Mouse (Mus musculus): ENCODE measurements at regions not wholly inside any gene's neighbourhood (a gene's known extent, or its start where the extent isn't known, plus 50 kb on each side); places are given as distances from the start of the nearest gene placed in this dataset.

GRCm38 (mm10) chr13:84757896-84758567, 431.2 kb upstream of the Ccnh start:
- ChIA-PET POLR2A (no interaction called here), CTCF (interaction anchor here in 2 of 4 experiments (1.0 to 1.7 kb wide), 2 partner anchors 1033 to 1043 kb away, joined by 4 to 8 read pairs; no protein-coding TSS in a partner anchor)

GRCm38 (mm10) chr13:84758568-84758900, 430.7 kb upstream of the Ccnh start:
- CTCF ChIA-PET: interaction anchor here in 3 of 4 experiments (0.6 to 1.7 kb wide), 3 partner anchors 134 to 1043 kb away, joined by 4 to 8 read pairs (median 4); no protein-coding TSS in a partner anchor
- POLR2A ChIA-PET: no interaction called here

GRCm38 (mm10) chr13:84759061-84759460, 430.1 kb upstream of the Ccnh start:
- POLR2A ChIA-PET: no interaction called here
- CTCF ChIA-PET: interaction anchor here in 3 of 4 experiments (0.6 to 1.7 kb wide), 3 partner anchors 134 to 1044 kb away, joined by 4 to 8 read pairs (median 4); no protein-coding TSS in a partner anchor

- ChIA-PET POLR2A (no interaction called here), CTCF (no interaction called here)
Measured at GRCm38 (mm10) chr13:84760471-84760870, 428.7 kb upstream of the Ccnh start.

- CTCF ChIA-PET: no interaction called here
- POLR2A ChIA-PET: no interaction called here
Measured at GRCm38 (mm10) chr13:84760978-84761377, 428.2 kb upstream of the Ccnh start.

GRCm38 (mm10) chr13:84761821-84762220, 427.4 kb upstream of the Ccnh start:
- CTCF ChIA-PET: no interaction called here
- POLR2A ChIA-PET: no interaction called here

GRCm38 (mm10) chr13:84763916-84764315, 425.3 kb upstream of the Ccnh start:
- ChIA-PET POLR2A (no interaction called here), CTCF (no interaction called here)

GRCm38 (mm10) chr13:84771956-84772355, 417.3 kb upstream of the Ccnh start:
- ChIA-PET POLR2A (no interaction called here), CTCF (no interaction called here)

- ChIA-PET POLR2A (no interaction called here), CTCF (interaction anchor here in 1 of 4 experiments (0.6 kb wide), 1 partner anchor 18 kb away, joined by 4 read pairs; no protein-coding TSS in a partner anchor)
Measured at GRCm38 (mm10) chr13:84783017-84783937, 405.9 kb upstream of the Ccnh start.

- POLR2A ChIA-PET: interaction anchor here in 1 of 4 experiments (0.5 to 0.6 kb wide), 2 partner anchors 178 to 212 kb away, joined by 3 to 5 read pairs; no protein-coding TSS in a partner anchor
- CTCF ChIA-PET: interaction anchor here in 1 of 4 experiments (0.6 kb wide), 1 partner anchor 818 kb away, joined by 4 read pairs; no protein-coding TSS in a partner anchor
Measured at GRCm38 (mm10) chr13:84804241-84804980, 384.8 kb upstream of the Ccnh start.

GRCm38 (mm10) chr13:84805190-84805589, 384.0 kb upstream of the Ccnh start:
- POLR2A ChIA-PET: interaction anchor here in 1 of 4 experiments (0.6 kb wide), 1 partner anchor 178 kb away, joined by 3 read pairs; no protein-coding TSS in a partner anchor
- CTCF ChIA-PET: interaction anchor here in 1 of 4 experiments (0.6 kb wide), 1 partner anchor 819 kb away, joined by 4 read pairs; no protein-coding TSS in a partner anchor

- ChIA-PET POLR2A (interaction anchor here in 1 of 4 experiments (0.7 kb wide), 1 partner anchor 11 kb away, joined by 3 read pairs; no protein-coding TSS in a partner anchor), CTCF (no interaction called here)
Measured at GRCm38 (mm10) chr13:84809605-84810004, 379.6 kb upstream of the Ccnh start.
